Mouse (Mus musculus) lung, adult 2 months (tissue): ENCODE data around the gene Mydgf. TPM values are rescaled to one million over a fixed set of nuclear protein-coding genes. Genes with fewer than 3 reads are reported as not detected.

Experiments used
- DNase-seq: peaks from one replicate; pipeline ENCODE4 v3.0.0; 2022
- H3K4me1 ChIP-seq: fragments of 200-500 bp; 2 replicates; pipeline ENCODE4 v1.6.1; 2011; ENCODE audit warnings: low read length; ENCODE audit not compliant: control insufficient read depth, insufficient read depth
- H3K4me3 ChIP-seq: fragments of 200-500 bp; replicated peaks from 2 replicates; pipeline ENCODE3; 2011; ENCODE audit warnings: low read depth, mild to moderate bottlenecking, control low read depth, low read length; ENCODE audit errors: extremely low read depth
- CTCF ChIP-seq: fragments of 200-500 bp; IDR thresholded peaks from 2 replicates; pipeline ENCODE4 v1.5.1; 2011; ENCODE audit warnings: mild to moderate bottlenecking, low read length, control low read depth; ENCODE audit not compliant: insufficient read depth
- POLR2A ChIP-seq: fragments of 200-500 bp; IDR thresholded peaks from 2 replicates; pipeline ENCODE4 v1.6.1; 2011; ENCODE audit warnings: low read depth, mild to moderate bottlenecking, control low read depth, low read length, borderline replicate concordance; ENCODE audit errors: extremely low read depth
- WGBS: fragments of 180-500 bp; shearing (Covaris S2); methylation state at CpG from one replicate; pipeline ENCODE4 v1.1.7; 2018; 5-methylcytosine and 5-hydroxymethylcytosine counted together
- polyA plus RNA-seq: library from polyadenylated mRNA; depleted of rRNA; stranded (reverse); fragments of >200 nt; gene quantifications from 2 replicates; pipeline ENCODE4 v1.2.3, GENCODE M21; 2012

Gene Mydgf
- polyA plus RNA-seq, 1 experiment: 42.4 TPM

DNA sequence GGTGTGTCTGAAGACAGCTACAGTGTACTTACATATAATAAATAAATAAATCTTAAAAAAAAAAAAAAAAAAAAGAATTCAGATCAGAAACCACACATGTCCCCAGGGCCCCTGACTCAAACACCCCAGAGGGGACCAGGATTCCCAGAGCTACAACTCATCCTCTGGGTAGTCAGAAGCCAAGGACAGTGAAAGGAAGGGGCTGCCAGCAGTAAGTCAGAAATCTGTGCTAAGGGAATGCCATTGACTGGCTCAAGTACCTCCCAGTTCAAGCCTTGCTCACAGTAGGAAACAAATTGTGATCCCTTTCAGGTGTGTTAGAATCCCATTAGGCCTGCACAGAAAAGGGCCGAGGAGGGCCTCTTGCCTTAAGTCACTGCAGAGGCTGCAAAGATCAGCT, 30.5 kb upstream of the Mydgf start:
- WGBS: 82% methylated on average over 1 of the region's 1 CpGs
- TF ChIP-seq POLR2A (no peak), CTCF (no peak)
- no peak for DNase-seq
- Histone ChIP-seq H3K4me3 (no peak overlapping the region), H3K4me1 (peaks cover 18% of the 10 kb centered on the region)

DNA sequence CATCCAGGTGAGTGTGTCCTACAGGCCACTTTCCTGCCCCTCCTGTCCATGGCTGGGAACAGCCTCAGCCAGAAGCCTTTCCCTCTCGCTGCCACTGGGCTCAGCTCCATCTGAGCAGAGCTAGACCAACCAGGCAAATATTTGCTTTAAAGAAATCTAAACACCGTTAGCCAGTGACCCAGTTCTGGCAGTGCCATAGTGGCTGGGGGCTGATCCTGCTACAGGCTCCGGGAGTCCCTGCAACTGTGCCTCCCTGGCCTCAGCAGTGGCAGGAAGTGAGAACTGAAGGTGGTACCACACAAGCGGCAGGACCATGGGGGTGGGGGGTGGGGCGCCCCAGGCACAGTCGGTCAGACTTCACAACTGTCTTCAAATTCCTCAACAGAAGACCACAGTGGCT, 29.0 kb upstream of the Mydgf start:
- Histone ChIP-seq H3K4me3 (no peak overlapping the region), H3K4me1 (peaks cover 17% of the 10 kb centered on the region)
- DNase-seq: no peak
- WGBS: 22% methylated on average over 6 of the region's 6 CpGs
- TF ChIP-seq POLR2A (no peak), CTCF (no peak)

DNA sequence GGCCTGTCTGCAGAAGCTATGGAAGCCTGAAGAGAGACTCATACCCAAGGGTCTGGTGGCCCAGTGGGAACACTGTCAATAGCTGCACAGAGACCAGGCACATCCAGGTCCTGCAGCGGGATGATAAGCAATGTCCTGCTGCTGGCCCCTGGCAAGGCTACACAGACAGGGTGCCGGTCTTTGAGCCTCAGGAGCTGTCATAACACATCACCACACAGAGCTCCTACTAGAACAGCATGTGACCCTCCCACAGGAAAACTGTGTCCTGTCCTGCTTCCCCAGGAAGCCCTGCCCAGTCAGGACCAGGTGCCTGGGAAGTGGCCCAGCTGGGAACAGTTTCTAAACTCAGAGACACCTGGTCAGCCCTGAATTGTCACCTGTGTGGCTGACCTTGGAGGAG, 27.4 kb upstream of the Mydgf start:
- no peak for DNase-seq
- WGBS: 51% methylated on average over 2 of the region's 2 CpGs
- Histone ChIP-seq H3K4me1 (peaks cover 15% of the 10 kb centered on the region), H3K4me3 (no peak overlapping the region)
- TF ChIP-seq CTCF (no peak), POLR2A (no peak)

DNA sequence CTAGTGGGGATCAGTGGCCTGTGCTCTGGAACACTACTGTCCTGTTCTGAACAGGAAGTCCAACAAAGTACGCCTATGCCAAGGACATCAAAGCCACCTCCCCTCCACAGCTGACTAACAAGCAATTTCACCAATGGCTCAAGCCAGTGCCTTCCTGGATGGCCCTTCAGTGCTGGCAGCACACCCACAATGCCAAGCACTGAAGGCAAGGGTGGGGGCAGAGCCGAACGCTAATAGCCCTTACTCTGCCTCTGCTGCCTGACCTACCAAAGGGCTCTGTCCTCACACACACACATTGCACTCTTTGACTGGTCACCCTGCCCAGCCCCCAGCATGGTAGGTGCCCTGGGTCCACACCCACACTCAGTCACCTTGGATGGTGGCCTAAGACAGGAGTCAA, 25.1 kb upstream of the Mydgf start:
- H3K4me1 ChIP-seq: peaks cover 15% of the 10 kb centered on the region
- DNase-seq: peak; percentile 64
- 68% methylated on average over 3 of the region's 3 CpGs for WGBS
- TF ChIP-seq CTCF (no peak), POLR2A (no peak)
- H3K4me3 ChIP-seq: no peak overlapping the region

DNA sequence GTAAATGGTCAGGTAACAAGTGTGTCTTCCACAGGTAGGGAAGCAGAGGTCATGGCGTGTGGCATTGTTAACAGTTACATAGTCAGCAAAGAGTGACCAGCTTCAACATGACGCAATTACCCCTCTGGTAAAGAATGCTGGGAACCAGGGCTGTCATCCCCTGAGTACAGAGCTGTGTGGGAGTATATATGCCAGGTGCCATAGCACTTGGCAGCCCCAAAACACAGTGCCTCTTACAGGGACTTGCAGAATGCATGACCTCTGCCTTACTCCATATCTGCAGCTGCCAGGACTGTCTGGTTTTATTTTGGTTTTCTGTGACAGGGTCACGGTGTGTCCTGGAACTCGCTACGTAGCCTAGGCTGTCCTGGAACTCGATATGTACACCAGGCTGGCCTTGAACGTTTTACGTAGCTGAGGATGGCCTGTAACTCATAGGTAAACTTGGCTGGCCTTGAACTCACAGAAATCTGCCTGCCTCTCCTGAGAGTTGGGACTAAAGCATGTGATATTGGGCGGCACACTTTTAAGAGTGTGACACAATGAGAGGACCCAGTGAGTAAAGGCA, 24.3 kb upstream of the Mydgf start:
- no peak for DNase-seq
- H3K4me1 ChIP-seq: peaks cover 11% of the 10 kb centered on the region
- H3K4me3 ChIP-seq: no peak overlapping the region
- no peak for TF ChIP-seq POLR2A
- TF ChIP-seq CTCF: no peak
- WGBS: 89% methylated on average over 9 of the region's 9 CpGs

DNA sequence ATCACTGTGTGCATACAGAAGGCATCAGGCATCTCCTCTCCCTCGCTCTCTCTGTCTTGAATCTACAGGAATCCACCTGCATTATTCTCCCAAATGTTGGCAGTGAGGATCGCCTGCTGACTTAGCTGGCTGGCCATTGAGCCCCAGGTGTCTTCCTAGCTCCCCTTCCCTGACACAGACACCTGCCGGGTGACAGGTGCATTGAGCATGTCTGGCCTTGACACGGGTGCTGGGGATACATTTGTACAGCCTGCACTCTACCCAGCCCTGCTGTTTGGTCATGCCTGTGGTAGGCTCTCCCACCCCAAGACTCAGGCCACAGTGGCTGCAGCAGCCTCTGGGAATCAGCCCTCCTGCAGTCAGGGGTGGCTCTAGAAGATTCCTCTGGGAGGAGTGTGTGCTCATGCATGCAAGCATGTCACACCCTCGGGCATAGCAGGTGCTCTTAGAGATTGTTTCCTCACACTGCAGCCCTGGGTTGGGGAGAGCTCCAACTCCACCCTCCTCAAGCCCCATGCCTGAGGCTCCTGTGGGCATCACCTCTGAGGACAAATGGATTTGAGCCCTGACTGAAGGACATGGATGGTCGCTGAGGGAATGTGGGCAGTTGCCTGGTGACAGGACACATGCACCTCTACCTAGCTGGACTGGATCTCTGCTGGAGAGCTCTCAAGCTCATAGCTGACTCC, 23.4 kb upstream of the Mydgf start:
- WGBS: 67% methylated on average over 6 of the region's 6 CpGs
- DNase-seq: peak; percentile 44
- H3K4me3 ChIP-seq: no peak overlapping the region
- H3K4me1 ChIP-seq: peaks cover 10% of the 10 kb centered on the region
- no peak for TF ChIP-seq CTCF
- no peak for TF ChIP-seq POLR2A

DNA sequence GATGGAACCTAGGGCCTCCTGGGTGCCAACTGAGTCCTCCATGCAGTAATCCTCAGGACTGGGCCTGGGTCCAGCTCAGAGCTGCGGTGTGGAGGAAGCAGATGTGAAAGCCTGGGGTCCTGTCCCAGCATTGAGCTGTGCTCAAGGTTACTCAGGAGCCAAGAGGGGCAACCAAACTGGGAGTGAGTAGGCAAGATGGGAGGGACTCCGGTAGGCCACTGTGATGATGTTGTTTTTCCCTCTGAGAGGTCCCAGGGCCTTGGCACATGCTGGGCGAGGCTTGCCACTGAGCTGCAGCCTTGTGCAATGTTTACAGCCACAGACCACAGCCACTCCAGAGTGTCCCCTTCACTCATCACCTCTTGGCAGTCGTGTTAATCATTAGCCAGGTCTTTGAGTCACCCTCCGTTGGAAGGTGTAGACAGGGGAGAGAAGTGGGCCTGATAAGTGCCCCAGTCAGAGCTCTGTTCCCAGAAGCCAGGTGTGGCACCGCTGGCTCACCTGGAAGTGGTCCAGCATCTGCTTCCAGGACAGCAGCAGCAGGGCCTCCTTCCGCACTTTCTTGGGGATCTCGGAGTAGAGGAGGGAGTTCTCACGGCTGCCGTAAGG, 22.7 kb upstream of the Mydgf start:
- TF ChIP-seq CTCF: no peak
- TF ChIP-seq POLR2A: no peak
- DNase-seq: peak; percentile 75
- no peak overlapping the region for H3K4me3 ChIP-seq
- peaks cover 10% of the 10 kb centered on the region for H3K4me1 ChIP-seq
- WGBS: 73% methylated on average over 10 of the region's 10 CpGs

DNA sequence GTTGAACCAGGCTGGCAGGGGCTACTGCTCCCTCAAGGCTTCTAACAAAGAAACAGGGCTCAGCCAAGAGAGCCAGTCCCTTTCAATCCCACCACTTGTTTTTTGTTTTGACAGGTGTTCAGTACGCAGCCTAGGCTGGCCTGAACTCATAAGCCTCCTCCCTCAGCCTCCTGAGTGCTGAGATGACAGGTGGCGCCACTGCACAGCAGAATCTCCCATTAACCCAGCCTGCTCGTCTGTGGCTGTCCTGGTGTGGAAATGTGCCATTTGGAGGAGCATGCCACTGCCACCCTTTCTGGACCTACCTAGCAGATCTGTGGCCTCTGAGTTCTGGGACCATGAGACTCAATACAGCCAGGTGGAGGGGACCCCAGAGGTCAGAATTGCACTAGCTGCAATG, 20.0 kb upstream of the Mydgf start:
- 69% methylated on average over 3 of the region's 3 CpGs for WGBS
- TF ChIP-seq CTCF (peak; percentile 39; the same call in 1 of the 2 replicates), POLR2A (no peak)
- no peak for DNase-seq
- peaks cover 7% of the 10 kb centered on the region; the same call in 1 of the 2 replicates for H3K4me1 ChIP-seq
- no peak overlapping the region for H3K4me3 ChIP-seq

DNA sequence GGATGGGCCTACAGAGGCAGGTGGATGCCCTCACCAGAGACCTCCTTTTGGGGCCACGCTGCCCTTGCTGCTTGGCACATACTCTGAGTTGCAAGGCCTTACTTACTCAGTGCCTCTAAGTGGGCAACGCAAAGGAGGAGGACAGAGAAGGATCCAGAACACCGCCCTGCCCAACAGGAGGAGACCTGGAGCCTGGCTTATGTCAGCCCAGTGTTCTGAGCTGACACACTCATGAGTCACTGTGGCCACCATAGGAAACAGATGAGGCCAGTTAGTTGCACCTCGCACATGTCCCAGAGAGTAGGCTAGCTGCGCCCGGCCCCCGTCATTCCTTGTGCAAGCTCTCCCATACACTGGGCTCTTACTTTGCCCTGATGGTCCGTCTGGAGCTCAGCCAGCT, 18.8 kb upstream of the Mydgf start:
- Histone ChIP-seq H3K4me3 (no peak overlapping the region), H3K4me1 (peaks cover 7% of the 10 kb centered on the region; the same call in 1 of the 2 replicates)
- TF ChIP-seq POLR2A (no peak), CTCF (no peak)
- DNase-seq: no peak
- WGBS: 92% methylated on average over 8 of the region's 8 CpGs

DNA sequence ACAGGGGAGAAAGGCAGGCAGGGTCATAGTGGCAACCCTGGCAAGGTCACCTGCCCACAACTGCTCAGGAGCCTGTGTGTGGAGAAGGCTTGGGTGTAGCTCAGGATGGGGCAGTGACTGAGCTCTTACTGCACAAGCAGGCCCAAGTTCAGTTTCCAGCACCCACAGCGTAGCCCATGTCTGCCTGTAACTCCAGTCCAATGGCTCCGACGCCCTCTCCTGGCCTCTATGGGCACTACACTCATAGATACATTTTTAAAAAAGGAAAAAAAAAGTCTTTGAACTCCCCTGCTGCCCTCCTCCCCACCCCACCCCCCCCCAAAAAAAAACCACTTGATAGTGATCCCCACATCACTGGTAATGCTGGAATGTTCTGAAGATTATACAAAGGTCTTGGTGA, 17.9 kb upstream of the Mydgf start:
- 68% methylated on average over 3 of the region's 3 CpGs for WGBS
- Histone ChIP-seq H3K4me1 (no peaks in the 10 kb centered on the region), H3K4me3 (no peak overlapping the region)
- no peak for TF ChIP-seq CTCF
- no peak for TF ChIP-seq POLR2A
- DNase-seq: no peak
